Mouse (Mus musculus) thymus, postnatal 25 days (tissue): ENCODE results near the gene Zfp1.
A peak's percentile ranks its signal among the peaks of the same experiment; 100 is the strongest.

Experiments used
- DNase-seq: peaks from one replicate; pipeline ENCODE4 v3.0.0; 2022

Gene Zfp1

GRCm38 (mm10) chr8:111625694-111626527 is 17.3 kb upstream of the Zfp1 start:
- DNase-seq, result peak; percentile 76

GRCm38 (mm10) chr8:111626528-111626820 is 16.7 kb upstream of the Zfp1 start:
- DNase-seq, result no peak

GRCm38 (mm10) chr8:111626933-111627332 is 16.3 kb upstream of the Zfp1 start:
- no peak for DNase-seq

GRCm38 (mm10) chr8:111627923-111628322 is 15.3 kb upstream of the Zfp1 start:
- DNase-seq, result no peak

GRCm38 (mm10) chr8:111628401-111628800 is 14.8 kb upstream of the Zfp1 start:
- peak; percentile 74 for DNase-seq

GRCm38 (mm10) chr8:111628894-111629501 is 14.2 kb upstream of the Zfp1 start:
- DNase-seq, result peak; percentile 48

GRCm38 (mm10) chr8:111630105-111630521 is 13.1 kb upstream of the Zfp1 start, which contains the start of gene Ldhd:
TSS of gene Ldhd (minus strand) at chr8:111630374.
- DNase-seq, result peak; percentile 19

- no peak for DNase-seq
Observed at GRCm38 (mm10) chr8:111631589-111631988, 11.6 kb upstream of the Zfp1 start.

- no peak for DNase-seq
Observed at GRCm38 (mm10) chr8:111632976-111633375, 10.2 kb upstream of the Zfp1 start.

- DNase-seq, result no peak
Observed at GRCm38 (mm10) chr8:111638086-111638485, 5.1 kb upstream of the Zfp1 start.

- no peak for DNase-seq
Observed at GRCm38 (mm10) chr8:111641064-111641463, 2.1 kb upstream of the Zfp1 start.

- peak; percentile 18 for DNase-seq
Observed at GRCm38 (mm10) chr8:111642496-111642895, 705 bp upstream of the Zfp1 start.

- no peak for DNase-seq
Observed at GRCm38 (mm10) chr8:111642939-111643263, 300 bp upstream of the Zfp1 start.

- DNase-seq, result peak; percentile 53
Observed at GRCm38 (mm10) chr8:111644286-111645051, 1.3 kb downstream of the Zfp1 start.

GRCm38 (mm10) chr8:111645715-111646114 is 2.5 kb downstream of the Zfp1 start:
- DNase-seq, result no peak

GRCm38 (mm10) chr8:111648834-111649233 is 5.6 kb downstream of the Zfp1 start:
- no peak for DNase-seq

GRCm38 (mm10) chr8:111650651-111651050 is 7.5 kb downstream of the Zfp1 start:
- no peak for DNase-seq

GRCm38 (mm10) chr8:111653524-111653923 is 10.3 kb downstream of the Zfp1 start:
- DNase-seq, result no peak

- no peak for DNase-seq
Observed at GRCm38 (mm10) chr8:111657312-111657854, 14.2 kb downstream of the Zfp1 start.

- no peak for DNase-seq
Observed at GRCm38 (mm10) chr8:111658819-111659423, 15.7 kb downstream of the Zfp1 start.

- peak; percentile 68 for DNase-seq
Observed at GRCm38 (mm10) chr8:111662473-111662872, 19.3 kb downstream of the Zfp1 start.

- no peak for DNase-seq
Observed at GRCm38 (mm10) chr8:111666751-111667150, 23.6 kb downstream of the Zfp1 start.

- DNase-seq, result peak; percentile 44
Observed at GRCm38 (mm10) chr8:111676237-111676636, 33.0 kb downstream of the Zfp1 start.
